Comparison of ENCODE assay signal across 20 mouse cellular contexts in the genomic region with DNA sequence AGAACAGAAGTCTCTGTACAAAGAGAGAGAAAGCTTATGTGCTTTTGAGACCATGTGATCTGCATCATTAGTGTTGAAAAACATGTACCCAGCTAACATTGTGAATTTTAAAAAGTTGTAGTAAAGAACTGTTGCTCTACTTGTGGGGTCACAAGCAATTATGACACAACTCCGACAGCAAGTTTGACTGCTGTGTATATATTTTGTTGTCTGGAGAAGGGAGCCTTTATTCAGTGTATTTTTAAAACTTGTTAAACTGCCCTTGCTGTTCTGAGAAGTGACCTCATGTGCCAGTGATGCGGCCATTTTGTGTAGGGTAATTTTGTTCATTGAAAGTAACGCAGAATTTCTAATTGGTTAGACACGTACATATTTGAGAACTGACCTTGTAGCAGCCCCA.
DNase-seq lines count a peak whose midpoint lies in the region; ATAC-seq and TF ChIP-seq lines count a peak whose summit lies in the region.
"Had no signal": no experiment of that assay in that cellular context is flagged by ENCODE, and none has a peak within 500 bp of the region (broad histone marks: within the 10 kb centered on the region; RNA-seq: fewer than 3 reads in every experiment).

No protein-coding gene starts in this region.

- H3K4me2 ChIP-seq in heart, embryonic 13.5 days, result peak overlapping the region; percentile 58; the same call in 1 of the 2 replicates
- H3K4me2 ChIP-seq in midbrain, postnatal 0 days (ENCODE audit: low read depth, low read length, poor library complexity, severe bottlenecking), result no peak overlapping the region
- no peak overlapping the region for H3K4me2 ChIP-seq in hindbrain, embryonic 13.5 days
- H3K4me2 ChIP-seq in midbrain, embryonic 13.5 days (replicated peaks), result no peak overlapping the region

- no peak for TF ChIP-seq EP300 in heart, adult 2 months (IDR thresholded peaks at IDR 0.05; ENCODE audit: insufficient read depth, low read depth, low read length)

- no peaks in the 10 kb centered on the region for H3K27me3 ChIP-seq in heart, embryonic 13.5 days (replicated peaks)
- H3K27me3 ChIP-seq in heart, adult 2 months (ENCODE audit: control insufficient read depth, insufficient read depth, low read length), result no peaks in the 10 kb centered on the region
- no peaks in the 10 kb centered on the region for H3K27me3 ChIP-seq in midbrain, embryonic 10.5 days (ENCODE audit: low read depth, poor library complexity, severe bottlenecking)
- H3K27me3 ChIP-seq in midbrain, postnatal 0 days (ENCODE audit: insufficient read depth, low read length), result no peaks in the 10 kb centered on the region
- no peaks in the 10 kb centered on the region for H3K27me3 ChIP-seq in hindbrain, embryonic 13.5 days
- H3K27me3 ChIP-seq in midbrain, embryonic 13.5 days, result no peaks in the 10 kb centered on the region
- H3K27me3 ChIP-seq: CH12.LX; forebrain, embryonic 15.5 days; stomach, embryonic 15.5 days had no signal

- TF ChIP-seq CTCF in heart, adult 2 months (IDR thresholded peaks at IDR 0.05), result no peak
- TF ChIP-seq CTCF in midbrain, postnatal 0 days (IDR thresholded peaks at IDR 0.05), result no peak

- H3K4me1 ChIP-seq in heart, embryonic 13.5 days, result peaks cover 53% of the 10 kb centered on the region
- H3K4me1 ChIP-seq in heart, adult 2 months (ENCODE audit: control insufficient read depth, insufficient read depth, low read length), result no peaks in the 10 kb centered on the region; the same call in 1 of the 2 replicates
- peaks cover 22% of the 10 kb centered on the region for H3K4me1 ChIP-seq in midbrain, embryonic 10.5 days
- no peaks in the 10 kb centered on the region for H3K4me1 ChIP-seq in midbrain, postnatal 0 days (ENCODE audit: insufficient read depth, low read length)
- H3K4me1 ChIP-seq in hindbrain, embryonic 13.5 days (replicated peaks), result peaks cover 24% of the 10 kb centered on the region
- peaks cover 24% of the 10 kb centered on the region for H3K4me1 ChIP-seq in midbrain, embryonic 13.5 days (replicated peaks)

- no peak overlapping the region for H3K9ac ChIP-seq in heart, embryonic 13.5 days
- H3K9ac ChIP-seq in heart, adult 2 months (ENCODE audit: low read depth, low read length), result no peak overlapping the region
- no peak overlapping the region for H3K9ac ChIP-seq in midbrain, postnatal 0 days (replicated peaks; ENCODE audit: low read length, poor library complexity, severe bottlenecking)
- no peak overlapping the region for H3K9ac ChIP-seq in hindbrain, embryonic 13.5 days
- no peak overlapping the region for H3K9ac ChIP-seq in midbrain, embryonic 13.5 days (replicated peaks)
- H3K9ac ChIP-seq: forebrain, embryonic 15.5 days; liver, embryonic 14.5 days; stomach, embryonic 15.5 days had no signal

- 80% methylated on average over 4 of the region's 4 CpGs for WGBS in heart, embryonic 13.5 days
- WGBS in heart, adult 2 months, result 90% methylated on average over 4 of the region's 4 CpGs
- 96% methylated on average over 4 of the region's 4 CpGs for WGBS in midbrain, embryonic 10.5 days
- WGBS in midbrain, postnatal 0 days, result 82% methylated on average over 4 of the region's 4 CpGs
- WGBS in hindbrain, embryonic 13.5 days, result 79% methylated on average over 4 of the region's 4 CpGs
- 82% methylated on average over 4 of the region's 4 CpGs for WGBS in midbrain, embryonic 13.5 days

- no peak for DNase-seq in heart, adult 2 months
- no peak for DNase-seq in midbrain, embryonic 10.5 days (ENCODE audit: low spot score)
- no peak for DNase-seq in midbrain, postnatal 0 days (ENCODE audit: low spot score)
- no peak for DNase-seq in urinary bladder, postnatal 14 days (ENCODE audit: low spot score)
- DNase-seq: adrenal gland, postnatal 25 days; cerebellum, adult 11 months; gastrocnemius, postnatal 25 days; kidney, adult 8-10 months; kidney, postnatal 14 days; layer of hippocampus, adult 9-11 months; thymus, adult 18-20 months had no signal

- peaks cover 1% of the 10 kb centered on the region; the same call in 1 of the 2 replicates for H3K79me2 ChIP-seq in heart, adult 2 months (replicated peaks; ENCODE audit: control insufficient read depth, insufficient read depth, low read length)

- TF ChIP-seq POLR2A in heart, adult 2 months (IDR thresholded peaks at IDR 0.05; ENCODE audit: insufficient read depth, low read depth, low read length), result no peak

- ATAC-seq in heart, embryonic 13.5 days (ENCODE audit: extremely low read depth, insufficient number of reproducible peaks, low FRiP score, low TSS enrichment), result no peak
- no peak for ATAC-seq in midbrain, postnatal 0 days (ENCODE audit: low FRiP score)
- ATAC-seq in hindbrain, embryonic 13.5 days (ENCODE audit: low FRiP score), result no peak
- ATAC-seq in midbrain, embryonic 13.5 days, result no peak
- ATAC-seq: inflammation-experienced regulatory T-cells, adult 6 months; lung, postnatal 0 days had no signal

- H3K9me3 ChIP-seq in heart, embryonic 13.5 days, result no peaks in the 10 kb centered on the region
- no peaks in the 10 kb centered on the region for H3K9me3 ChIP-seq in midbrain, embryonic 10.5 days (replicated peaks)
- H3K9me3 ChIP-seq in midbrain, postnatal 0 days (ENCODE audit: low read length), result no peaks in the 10 kb centered on the region
- no peaks in the 10 kb centered on the region for H3K9me3 ChIP-seq in hindbrain, embryonic 13.5 days
- H3K9me3 ChIP-seq in midbrain, embryonic 13.5 days, result no peaks in the 10 kb centered on the region
- H3K9me3 ChIP-seq: forebrain, embryonic 15.5 days; stomach, embryonic 15.5 days had no signal

- peak overlapping the region; percentile 73 for H3K27ac ChIP-seq in heart, embryonic 13.5 days (replicated peaks)
- no peak overlapping the region for H3K27ac ChIP-seq in heart, adult 2 months
- peak overlapping the region; percentile 76; the same call in 1 of the 2 replicates for H3K27ac ChIP-seq in midbrain, embryonic 10.5 days (replicated peaks)
- H3K27ac ChIP-seq in midbrain, postnatal 0 days (ENCODE audit: low read depth, low read length), result no peak overlapping the region
- peak overlapping the region; percentile 87 for H3K27ac ChIP-seq in hindbrain, embryonic 13.5 days
- peak overlapping the region; percentile 86; the same call in 1 of the 2 replicates for H3K27ac ChIP-seq in midbrain, embryonic 13.5 days
- H3K27ac ChIP-seq: liver, embryonic 14.5 days; stomach, embryonic 15.5 days had no signal

- H3K4me3 ChIP-seq in heart, embryonic 13.5 days, result no peak overlapping the region
- H3K4me3 ChIP-seq in heart, adult 2 months, result no peak overlapping the region
- H3K4me3 ChIP-seq in midbrain, embryonic 10.5 days, result no peak overlapping the region
- H3K4me3 ChIP-seq in midbrain, postnatal 0 days (ENCODE audit: low read depth, low read length), result no peak overlapping the region
- no peak overlapping the region for H3K4me3 ChIP-seq in hindbrain, embryonic 13.5 days
- H3K4me3 ChIP-seq in midbrain, embryonic 13.5 days (replicated peaks), result no peak overlapping the region
- H3K4me3 ChIP-seq: forebrain, embryonic 15.5 days; stomach, embryonic 15.5 days had no signal

- intact Hi-C loops in heart, adult 2 months (cut with DNase I), result no loop called here

- no peaks in the 10 kb centered on the region for H3K36me3 ChIP-seq in heart, embryonic 13.5 days
- no peaks in the 10 kb centered on the region for H3K36me3 ChIP-seq in heart, adult 2 months (ENCODE audit: control insufficient read depth, insufficient read depth, low read length)
- no peaks in the 10 kb centered on the region for H3K36me3 ChIP-seq in midbrain, embryonic 10.5 days
- H3K36me3 ChIP-seq in midbrain, postnatal 0 days (ENCODE audit: insufficient read depth, low read length), result no peaks in the 10 kb centered on the region
- no peaks in the 10 kb centered on the region for H3K36me3 ChIP-seq in hindbrain, embryonic 13.5 days
- no peaks in the 10 kb centered on the region for H3K36me3 ChIP-seq in midbrain, embryonic 13.5 days
- H3K36me3 ChIP-seq: forebrain, embryonic 15.5 days; stomach, embryonic 15.5 days had no signal

Comparison
In these comparisons a context has a peak if more than half of its experiments do, and no peak if none do; other contexts are left out.
1. H3K27ac ChIP-seq: peak in heart, embryonic 13.5 days (single experiment), midbrain, embryonic 10.5 days (single experiment), hindbrain, embryonic 13.5 days (single experiment) and midbrain, embryonic 13.5 days (single experiment); none in heart, adult 2 months (single experiment) and midbrain, postnatal 0 days (single experiment).